Mouse (Mus musculus) layer of hippocampus, postnatal 36 days (tissue): ENCODE data around the gene Egfl6. TPM values are rescaled to one million over a fixed set of nuclear protein-coding genes. Genes with fewer than 3 reads are reported as not detected.

ENCODE experiments used
- DNase-seq, 2 experiments: peaks; one replicate each; pipeline ENCODE4 v3.0.0; 2022
- total RNA-seq, 2 experiments: library from RNA; stranded (reverse); gene quantifications; 2 replicates each; pipeline ENCODE4 v1.2.3; 2021

Gene Egfl6
- total RNA-seq: 1 to 10 TPM; 4.9 TPM

DNA sequence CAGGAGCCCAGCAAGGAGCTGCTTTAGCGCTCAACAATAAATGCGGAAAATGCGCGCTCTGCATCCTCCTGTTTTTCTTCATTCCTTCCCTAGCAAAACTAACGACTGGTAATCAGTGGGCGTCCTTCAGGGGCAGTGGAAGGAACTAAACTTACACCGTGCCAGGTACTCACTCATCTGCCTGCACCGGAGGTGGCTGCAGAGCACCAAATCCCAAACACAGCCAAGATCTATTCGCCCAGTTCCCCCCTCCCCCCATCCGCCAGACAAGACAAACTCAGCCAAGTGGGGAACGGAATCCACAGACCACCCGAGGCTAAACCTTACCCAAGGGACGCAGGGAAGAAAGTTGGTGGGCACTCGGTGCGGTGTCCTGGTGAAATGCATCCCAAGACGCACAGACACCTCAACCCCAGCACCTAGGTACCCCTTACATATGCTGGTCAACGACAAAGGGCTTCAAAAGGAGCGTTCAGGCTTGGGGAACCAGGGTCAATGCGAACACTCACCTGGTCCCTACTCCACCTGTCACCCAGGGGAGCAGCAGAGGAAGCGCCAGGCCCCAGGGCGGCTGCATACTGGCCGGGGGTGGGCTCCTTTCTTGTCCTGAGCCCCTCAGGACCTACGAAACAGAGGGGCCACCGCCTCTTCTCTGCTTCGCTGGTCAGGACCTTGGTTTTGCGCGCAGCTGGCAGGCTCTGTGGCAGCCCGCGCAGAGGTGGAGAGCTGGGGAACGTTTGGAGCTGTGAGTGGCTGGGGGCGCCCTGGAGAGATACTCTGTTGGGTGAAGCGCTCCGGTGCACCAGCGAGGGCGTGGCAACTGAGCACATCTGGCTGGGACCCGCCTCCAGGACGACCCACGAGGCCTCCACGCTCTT lies at the start of gene Egfl6:
TSS of gene Egfl6 (minus strand) at position 774 of the 878 bp plus-strand sequence.
- DNase-seq: no peak

DNA sequence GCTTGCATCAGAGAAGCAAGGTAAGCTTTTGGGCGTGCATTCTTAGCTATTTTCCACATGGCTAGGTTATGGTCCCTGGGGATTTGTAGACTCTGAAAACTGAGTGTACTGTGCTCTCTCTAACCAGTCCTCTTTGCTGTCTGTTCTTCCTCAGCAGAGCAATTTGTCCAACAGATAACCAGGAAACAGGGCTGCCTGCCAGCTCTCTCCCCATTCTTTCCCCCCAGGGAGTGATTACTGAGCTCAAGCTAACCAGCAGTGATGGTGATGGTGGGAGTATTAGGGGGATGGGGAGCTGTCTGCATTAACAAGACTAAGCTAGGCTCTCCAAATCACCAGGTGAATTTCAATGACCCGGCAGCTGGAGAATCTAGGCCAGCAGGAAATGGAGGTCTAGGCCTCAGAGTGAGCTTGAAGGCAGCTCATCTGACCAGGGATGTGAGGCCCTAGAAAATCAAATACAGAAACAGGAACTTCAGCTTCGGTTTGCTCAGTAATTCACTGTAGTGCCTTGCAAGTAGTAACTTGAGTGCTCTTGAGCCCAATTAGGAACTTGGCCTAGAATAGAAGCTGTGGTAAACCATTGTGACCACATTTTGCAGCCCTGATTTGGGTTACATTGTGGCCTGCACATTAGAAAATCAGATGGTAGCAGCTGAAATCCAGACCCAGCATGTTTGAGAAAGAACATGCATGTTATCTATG lies 41.5 kb upstream of the Egfl6 start:
- no peak for DNase-seq

GRCm38 (mm10) chrX:166626174-166626573 lies 40.7 kb upstream of the Egfl6 start:
- DNase-seq: no peak

- DNase-seq: no peak
These were observed 37.7 kb upstream of the Egfl6 start for GRCm38 (mm10) chrX:166623176-166623575.

DNA sequence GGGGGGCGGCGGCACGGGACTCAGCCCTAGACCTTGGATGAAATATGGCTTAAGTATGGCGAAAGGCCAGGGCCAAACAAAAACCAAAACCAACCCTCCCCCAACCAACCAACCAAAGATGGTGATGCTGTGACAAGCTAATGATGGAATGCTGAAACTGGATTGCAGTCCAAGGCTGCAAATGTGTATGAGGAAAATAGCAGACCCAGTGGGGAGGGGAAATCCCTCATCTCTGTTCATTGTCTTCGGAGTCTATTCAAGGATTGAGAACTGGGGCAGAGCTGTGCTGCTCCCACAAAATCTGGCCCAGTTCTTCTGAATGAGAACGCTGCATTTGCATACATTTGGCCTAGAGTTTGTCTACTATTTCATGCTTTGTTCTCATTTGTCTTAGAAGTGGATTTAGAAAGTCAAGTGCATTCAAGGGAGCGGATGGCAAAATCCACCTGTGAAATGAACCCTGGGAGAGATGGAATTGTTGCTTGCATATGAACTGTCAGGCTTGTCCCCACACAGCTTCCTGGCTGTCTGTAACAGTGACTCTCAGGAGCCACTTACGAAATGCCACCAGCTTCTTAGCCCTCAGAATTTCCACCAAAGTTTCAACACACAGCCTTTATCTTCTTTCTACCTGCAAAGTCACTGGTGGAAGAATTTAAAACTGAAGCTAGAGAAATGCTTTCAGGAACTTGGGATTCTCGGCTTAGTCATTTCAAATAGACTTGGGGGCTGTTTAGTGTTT lies 36.2 kb upstream of the Egfl6 start:
- no peak for DNase-seq

DNA sequence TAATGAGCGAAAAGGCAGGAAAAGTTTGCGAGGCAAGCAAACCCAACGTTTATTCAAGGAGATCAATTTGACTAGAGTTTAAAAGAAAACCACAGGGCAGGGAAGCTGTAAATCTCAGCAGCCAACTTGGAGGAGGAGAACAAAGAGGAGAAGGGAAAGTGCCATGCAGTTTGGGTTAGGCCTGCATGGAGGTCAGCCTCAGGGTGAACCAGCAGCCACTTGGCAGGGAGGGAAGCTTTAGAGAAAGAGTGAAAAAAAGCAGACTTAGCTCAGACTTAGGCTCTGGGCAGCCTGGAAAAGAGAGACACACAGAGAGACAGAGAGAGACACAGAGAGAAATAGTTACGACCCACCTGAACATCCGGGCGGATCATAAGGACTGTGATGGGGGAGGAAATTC lies 35.4 kb upstream of the Egfl6 start:
- DNase-seq: no peak

- no peak for DNase-seq
These were observed 33.6 kb upstream of the Egfl6 start for GRCm38 (mm10) chrX:166619084-166619483.

GRCm38 (mm10) chrX:166615191-166615590 lies 29.7 kb upstream of the Egfl6 start:
- no peak for DNase-seq

GRCm38 (mm10) chrX:166576111-166576510 lies 9.4 kb downstream of the Egfl6 start:
- no peak for DNase-seq

DNA sequence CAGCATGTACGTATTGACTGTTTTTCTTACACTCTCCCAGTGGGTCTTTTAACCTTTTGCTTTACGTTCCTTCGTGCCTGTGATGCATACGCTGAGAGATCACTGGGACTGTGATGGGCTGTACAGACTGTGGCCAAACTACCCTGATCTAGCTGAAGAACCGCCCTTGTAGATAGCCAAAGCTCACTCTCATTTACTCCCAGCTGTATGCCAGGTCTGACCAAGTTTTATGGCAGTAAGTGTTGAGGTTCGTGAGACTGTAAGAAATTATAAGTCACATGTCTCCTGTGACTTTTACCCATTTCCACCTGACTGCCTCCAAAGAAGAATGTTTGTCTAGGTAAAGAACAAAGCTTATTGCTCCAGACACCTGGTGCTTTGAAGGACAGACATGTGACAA lies 19.5 kb downstream of the Egfl6 start:
- no peak for DNase-seq

GRCm38 (mm10) chrX:166565401-166565800 lies 20.1 kb downstream of the Egfl6 start:
- no peak for DNase-seq

GRCm38 (mm10) chrX:166564900-166565299 lies 20.6 kb downstream of the Egfl6 start:
- no peak for DNase-seq

GRCm38 (mm10) chrX:166559333-166559732 lies 26.2 kb downstream of the Egfl6 start:
- DNase-seq: no peak

DNA sequence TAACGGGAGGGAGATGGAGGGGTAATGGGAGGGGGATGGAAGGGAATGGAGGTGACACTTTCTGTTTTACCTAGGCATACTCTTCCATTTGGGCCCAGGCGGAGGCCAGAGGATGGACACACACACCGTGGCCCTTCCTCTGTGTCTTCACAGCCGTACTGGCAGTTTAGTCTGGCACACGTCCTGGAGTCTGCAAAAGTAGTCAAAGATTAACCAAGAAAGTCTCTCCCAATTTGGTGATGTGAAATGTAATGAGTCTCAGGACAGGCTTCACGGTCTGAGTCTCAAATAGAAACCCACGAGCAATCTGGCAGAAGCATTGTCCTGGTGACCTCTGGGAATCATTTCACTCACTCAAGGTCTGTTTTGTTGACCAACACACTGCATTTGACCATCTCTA lies 33.2 kb downstream of the Egfl6 start:
- no peak for DNase-seq

- DNase-seq: no peak
These were observed 39.0 kb downstream of the Egfl6 start for GRCm38 (mm10) chrX:166546495-166546894.

- DNase-seq: no peak
These were observed 50.4 kb downstream of the Egfl6 start for GRCm38 (mm10) chrX:166535138-166535537.

DNA sequence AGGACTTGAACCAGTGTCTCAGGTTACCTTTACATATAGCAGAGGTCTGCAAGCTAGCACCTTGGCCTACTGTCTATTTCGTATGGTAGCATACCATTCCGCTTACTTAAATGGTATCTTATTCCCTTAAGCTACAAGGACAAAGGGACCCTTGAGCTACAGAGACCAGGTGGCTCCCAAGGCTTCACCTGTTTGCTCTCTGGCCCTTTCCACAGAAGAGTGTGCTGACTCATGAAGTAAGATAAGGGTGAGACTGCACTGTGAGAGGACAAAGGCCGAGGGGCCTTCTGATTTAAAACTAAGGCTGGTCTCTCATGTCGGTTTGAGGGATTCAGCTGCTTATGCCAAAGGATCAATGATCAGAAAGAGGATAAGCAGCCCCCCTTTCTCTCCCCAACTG lies 52.1 kb downstream of the Egfl6 start:
- DNase-seq: no peak

GRCm38 (mm10) chrX:166531671-166532070 lies 53.8 kb downstream of the Egfl6 start:
- no peak for DNase-seq

DNA sequence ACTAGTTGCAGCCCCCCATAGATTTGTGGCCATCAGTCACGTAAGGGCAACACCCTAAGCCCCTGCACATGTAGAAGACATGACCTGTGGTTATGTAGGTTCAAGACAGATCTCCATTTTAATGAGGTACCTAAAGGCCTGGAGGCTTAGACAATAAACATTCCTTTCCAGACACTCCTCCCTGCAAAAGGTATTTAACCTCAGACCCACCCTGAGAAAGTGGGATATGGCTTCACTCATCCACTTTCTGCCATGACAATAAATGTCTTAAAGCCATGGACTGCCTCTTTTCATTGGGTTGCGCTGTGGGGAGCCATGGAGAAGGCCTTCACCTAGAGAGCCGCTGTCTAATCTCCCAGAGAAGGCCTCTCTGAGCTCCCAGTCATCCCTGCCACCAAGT lies 57.4 kb downstream of the Egfl6 start:
- DNase-seq: no peak

DNA sequence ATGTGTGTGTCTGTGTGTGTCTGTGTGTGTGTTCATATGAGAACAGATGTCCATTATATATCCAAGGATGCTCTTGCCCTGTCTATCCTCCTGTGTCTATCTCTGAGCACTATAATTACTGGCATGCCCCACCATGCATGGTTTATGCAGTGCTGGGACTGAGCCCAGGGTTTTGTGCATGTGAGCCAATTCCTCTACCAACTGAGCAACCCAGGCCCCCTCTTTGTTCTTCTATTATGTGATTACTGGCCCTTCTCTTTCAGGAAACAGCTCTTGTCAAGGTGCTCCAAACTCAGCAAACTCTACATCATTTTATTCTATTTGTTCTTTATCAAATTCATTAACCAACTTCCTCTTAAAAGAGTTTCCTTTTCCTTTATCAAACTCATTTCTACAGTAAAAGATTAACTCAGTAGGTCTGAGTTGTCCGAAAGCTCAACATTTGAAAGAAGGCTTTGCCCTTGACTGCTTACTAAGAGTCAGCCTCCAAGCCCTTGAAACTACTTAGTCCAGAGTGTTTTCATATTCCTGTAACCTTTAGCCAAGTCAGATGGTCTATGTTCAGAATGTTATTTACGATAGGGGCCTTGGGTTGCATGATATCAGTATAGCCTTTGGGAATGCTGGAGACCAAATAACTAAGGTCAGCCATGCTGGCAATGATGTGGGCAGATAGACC lies 59.7 kb downstream of the Egfl6 start:
- no peak for DNase-seq

GRCm38 (mm10) chrX:166520782-166521181 lies 64.7 kb downstream of the Egfl6 start:
- DNase-seq: no peak

- no peak for DNase-seq
These were observed 67.2 kb downstream of the Egfl6 start, which contains the start of gene Tceanc for GRCm38 (mm10) chrX:166518345-166518744. TSS of gene Tceanc (minus strand) at chrX:166518567.
